Mouse (Mus musculus) hindbrain, embryonic 14.5 days (tissue): Measurements from ENCODE around the gene Magt1. TPM values are rescaled to one million over a fixed set of nuclear protein-coding genes. Genes with fewer than 3 reads are reported as not detected.
"Not testable (repeated sequence)": the region's sequence is repeated elsewhere in the genome, so short reads cannot be mapped to it uniquely, and the experiment has no call there.

Experiments
- ATAC-seq: fragments of 200-750 bp; cut with Nextera tagmentation; 2 replicates; pipeline ENCODE4 v1.8.0; 2017; ENCODE audit warnings: moderate number of reproducible peaks, mild to moderate bottlenecking, moderate TSS enrichment, moderate library complexity; ENCODE audit not compliant: low FRiP score
- DNase-seq: peaks from one replicate; pipeline ENCODE4 v3.0.0-alpha.2; 2015; ENCODE audit warnings: low spot score
- H3K27ac ChIP-seq: fragments of 300-500 bp; sonication (generic); 2 replicates; pipeline ENCODE4 v1.5.1; 2014; ENCODE audit warnings: mild to moderate bottlenecking, moderate library complexity
- H3K27me3 ChIP-seq: fragments of 300-500 bp; sonication (generic); 2 replicates; pipeline ENCODE4 v1.6.1; 2014; ENCODE audit warnings: mild to moderate bottlenecking, low read length, mixed read lengths; ENCODE audit not compliant: control insufficient read depth, insufficient read depth
- H3K36me3 ChIP-seq: fragments of 300-500 bp; sonication (generic); replicated peaks from 2 replicates; pipeline ENCODE4 v1.6.1; 2014; ENCODE audit not compliant: control insufficient read depth, insufficient read depth
- H3K4me1 ChIP-seq: fragments of 300-500 bp; sonication (generic); replicated peaks from 2 replicates; pipeline ENCODE4 v1.6.1; 2014; ENCODE audit warnings: antibody characterized with exemption, low read length, mixed read lengths; ENCODE audit not compliant: control insufficient read depth, insufficient read depth
- H3K4me2 ChIP-seq: fragments of 300-500 bp; sonication (generic); replicated peaks from 2 replicates; pipeline ENCODE4 v1.6.1; 2014; ENCODE audit warnings: mild to moderate bottlenecking, moderate library complexity
- H3K4me3 ChIP-seq: fragments of 300-500 bp; sonication (generic); replicated peaks from 2 replicates; pipeline ENCODE4 v1.5.1; 2014; ENCODE audit warnings: mild to moderate bottlenecking, low read length
- H3K9ac ChIP-seq: fragments of 300-500 bp; sonication (generic); 2 replicates; pipeline ENCODE4 v1.6.1; 2014
- H3K9me3 ChIP-seq: fragments of 300-500 bp; sonication (generic); 2 replicates; pipeline ENCODE4 v1.6.1; 2016; ENCODE audit warnings: low read length; ENCODE audit not compliant: control insufficient read depth
- WGBS: fragments of 180-500 bp; shearing (Covaris S2); extraction: QIAGEN DNeasy Blood & Tissue Kit; methylation state at CpG from one replicate; pipeline ENCODE4 v1.1.7; 2014; 5-methylcytosine and 5-hydroxymethylcytosine counted together
- polyA plus RNA-seq: library from polyadenylated mRNA; unstranded; fragments of >200 nt; fragmentation: Nextera tagmentation; extraction: Ambion mirVana; gene quantifications from 2 replicates; pipeline ENCODE4 v1.2.1, GENCODE M21; 2014

Magt1 gene
- polyA plus RNA-seq, 1 experiment from 2014 or later: 22.8 TPM

DNA sequence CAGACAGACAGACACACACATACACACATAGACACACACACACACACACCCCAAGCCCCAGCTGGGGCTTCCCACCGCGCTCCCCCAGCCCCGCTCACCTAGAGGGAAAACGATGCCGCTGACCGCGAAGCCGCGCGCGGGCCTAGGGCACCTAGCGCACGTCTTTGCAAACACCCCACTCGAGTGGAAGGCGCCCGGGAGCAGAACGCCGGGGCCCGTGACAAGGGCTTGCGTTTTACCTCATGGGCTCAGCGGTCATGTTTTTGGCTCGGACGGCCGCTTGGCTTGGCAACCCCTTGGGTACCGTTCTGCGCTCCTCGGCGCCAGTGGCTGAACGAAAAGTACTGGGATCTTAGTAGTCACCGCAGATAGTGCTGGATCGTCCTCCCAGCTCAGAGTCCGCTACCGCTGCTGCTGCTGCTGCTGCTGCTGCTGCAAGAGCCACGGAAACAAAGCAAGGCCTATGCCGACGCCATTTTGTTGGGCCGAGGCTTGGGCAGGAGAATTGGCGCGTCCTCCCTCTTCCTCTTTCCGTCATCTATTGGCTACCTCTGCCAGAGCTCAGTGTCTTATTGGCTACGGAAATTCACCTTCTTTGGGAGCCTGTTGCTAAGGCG lies 82.7 kb downstream of the Magt1 start, which contains the start of gene Atrx:
Atrx (minus strand) TSS at position 543 of the 617 bp plus-strand sequence.
- WGBS: 23% methylated on average over 35 of the region's 42 CpGs
- peak; percentile 94 for ATAC-seq
- DNase-seq: peak; percentile 81
- no peaks in the 10 kb centered on the region for H3K9me3 ChIP-seq
- no peaks in the 10 kb centered on the region; the same call in 1 of the 2 replicates for H3K36me3 ChIP-seq
- H3K27ac ChIP-seq: peak within 1 kb of the TSS; percentile 97
- H3K4me2 ChIP-seq: peak within 1 kb of the TSS; percentile 59
- H3K4me3 ChIP-seq: peak within 1 kb of the TSS; percentile 74
- peaks cover 6% of the 10 kb centered on the region; the same call in 1 of the 2 replicates for H3K4me1 ChIP-seq
- peak within 1 kb of the TSS; percentile 96 for H3K9ac ChIP-seq
- H3K27me3 ChIP-seq: no peaks in the 10 kb centered on the region

DNA sequence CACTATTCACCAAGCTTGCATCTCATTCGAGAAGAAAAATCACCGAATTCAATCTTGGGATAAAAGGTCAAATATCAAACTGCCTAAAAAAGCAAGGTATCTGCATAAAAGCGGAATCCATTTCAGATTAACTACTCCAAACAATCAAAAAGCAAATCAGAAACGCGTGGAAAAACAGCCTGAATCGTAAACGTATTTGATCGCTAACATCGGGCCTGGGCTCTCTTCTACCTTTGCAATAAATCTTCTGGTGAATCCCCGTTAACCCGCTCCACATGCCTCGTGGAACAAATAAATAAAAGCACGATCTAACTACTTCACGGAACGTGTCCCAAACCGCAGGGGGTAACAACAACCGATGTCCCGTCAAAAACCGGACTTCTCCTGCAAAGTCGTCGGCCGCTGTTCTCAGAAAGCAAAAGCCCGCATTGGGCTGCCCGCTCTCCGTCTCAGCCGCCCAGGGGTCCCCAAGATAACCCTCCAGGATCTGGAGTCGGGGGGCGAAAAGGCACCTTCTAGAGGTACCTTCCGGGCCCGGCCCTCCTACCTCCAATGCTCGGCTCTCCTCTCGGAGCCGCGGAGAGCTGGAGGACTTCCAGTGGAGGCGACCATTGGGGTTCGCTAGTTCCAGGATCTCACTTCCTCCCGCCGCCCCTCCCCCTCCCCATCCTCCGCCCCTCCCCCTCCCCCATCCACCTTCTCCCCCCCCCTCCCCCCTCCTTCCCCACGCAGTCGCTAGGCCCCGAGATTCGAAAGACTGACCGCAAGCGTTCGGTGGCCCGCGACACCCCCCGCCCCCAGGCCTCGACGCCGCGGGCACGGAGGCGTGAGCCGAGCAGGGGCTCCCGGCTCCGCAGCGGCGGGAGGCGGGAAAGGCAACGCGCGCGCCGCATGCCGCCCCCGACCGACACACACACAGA lies 83.5 kb downstream of the Magt1 start:
- H3K4me3 ChIP-seq: peak overlapping the region; percentile 74
- DNase-seq: no peak
- peak overlapping the region; percentile 97 for H3K27ac ChIP-seq
- H3K4me1 ChIP-seq: peaks cover 6% of the 10 kb centered on the region; the same call in 1 of the 2 replicates
- H3K9me3 ChIP-seq: no peaks in the 10 kb centered on the region
- peak; percentile 61; the same call in 1 of the 2 replicates for ATAC-seq
- H3K9ac ChIP-seq: peak overlapping the region; percentile 96
- H3K27me3 ChIP-seq: no peaks in the 10 kb centered on the region
- H3K4me2 ChIP-seq: peak overlapping the region; percentile 59
- WGBS: 20% methylated on average over 46 of the region's 69 CpGs
- H3K36me3 ChIP-seq: no peaks in the 10 kb centered on the region; the same call in 1 of the 2 replicates

DNA sequence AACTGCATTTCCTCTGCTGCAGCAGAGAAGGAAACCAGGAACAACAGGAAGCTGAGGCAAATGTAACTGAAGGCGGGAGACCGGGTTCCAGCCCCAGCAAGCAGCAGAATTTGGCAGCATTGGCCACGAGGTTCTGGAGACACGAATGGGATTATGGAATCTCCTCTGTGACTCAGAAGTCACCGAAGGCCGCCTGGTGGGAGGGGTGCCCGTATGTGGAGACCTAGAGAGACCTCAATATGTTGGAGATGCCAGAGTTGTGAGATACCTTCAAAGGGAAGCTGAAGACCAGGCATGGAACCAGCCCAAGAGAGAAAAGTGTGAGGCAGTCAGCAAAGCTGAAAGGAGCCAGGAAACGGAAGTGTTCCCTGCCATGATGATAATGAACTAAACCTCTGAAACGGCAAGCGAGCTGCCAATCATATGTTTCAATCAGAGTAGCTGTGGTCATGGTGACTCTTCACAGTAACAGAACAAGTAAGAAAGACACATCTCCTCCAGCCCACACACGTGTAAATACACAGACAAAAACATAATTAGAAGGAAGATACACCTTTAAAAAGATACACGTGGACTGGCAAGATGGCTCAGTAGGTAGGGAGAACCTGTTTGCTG lies 85.5 kb downstream of the Magt1 start:
- Histone ChIP-seq H3K27me3 (no peaks in the 10 kb centered on the region), H3K4me2 (peak overlapping the region; percentile 59), H3K27ac (no peak overlapping the region), H3K4me1 (peaks cover 6% of the 10 kb centered on the region; the same call in 1 of the 2 replicates), H3K36me3 (no peaks in the 10 kb centered on the region; the same call in 1 of the 2 replicates), H3K9me3 (no peaks in the 10 kb centered on the region), H3K4me3 (0 out of 2 replicates have a peak overlapping the region, but pooled peaks have one; percentile 74), H3K9ac (no peak overlapping the region)
- DNase-seq (no peak), ATAC-seq (no peak)
- WGBS: 71% methylated on average over 12 of the region's 12 CpGs

DNA sequence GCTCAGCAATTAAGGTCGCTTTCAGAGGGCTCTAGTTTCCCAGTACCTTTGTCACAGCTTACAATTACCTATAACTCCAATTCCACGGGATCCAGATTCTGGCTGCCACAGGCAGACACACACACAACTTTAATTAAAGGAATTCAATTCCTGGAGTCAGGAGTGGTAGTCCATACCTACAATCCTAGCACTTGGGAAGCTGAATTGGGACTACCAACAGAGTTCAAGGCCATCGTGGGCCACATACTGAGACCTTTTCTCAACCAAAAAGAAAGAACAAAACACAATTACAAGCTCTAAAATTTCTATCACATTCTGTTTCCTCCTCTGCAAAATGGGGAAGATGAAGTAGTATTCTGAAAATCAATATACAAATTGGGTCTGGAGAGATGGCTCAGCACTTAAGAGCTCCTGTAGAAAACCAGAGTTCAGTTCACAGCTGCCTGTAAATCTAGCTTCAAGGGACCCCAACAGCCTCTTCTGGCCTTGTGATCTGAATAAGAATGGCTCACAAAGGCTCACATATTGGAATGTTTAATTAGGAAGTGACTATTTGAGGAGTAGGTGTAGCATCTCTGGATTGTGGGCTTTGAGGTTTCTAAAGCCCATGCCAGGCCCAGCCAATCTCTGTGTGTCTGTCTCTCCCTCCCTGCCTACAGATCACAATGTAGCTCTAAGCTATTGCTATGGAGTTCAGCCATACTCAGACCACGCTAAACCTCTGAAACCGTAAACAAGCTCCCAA lies 87.2 kb downstream of the Magt1 start:
- no peak overlapping the region for H3K27ac ChIP-seq
- ATAC-seq: no peak
- no peaks in the 10 kb centered on the region for H3K9me3 ChIP-seq
- H3K4me3 ChIP-seq: no peak overlapping the region
- H3K36me3 ChIP-seq: no peaks in the 10 kb centered on the region; the same call in 1 of the 2 replicates
- no peak for DNase-seq
- H3K4me2 ChIP-seq: no peak overlapping the region
- H3K27me3 ChIP-seq: no peaks in the 10 kb centered on the region
- H3K9ac ChIP-seq: no peak overlapping the region
- 92% methylated on average over 5 of the region's 5 CpGs for WGBS
- H3K4me1 ChIP-seq: peaks cover 6% of the 10 kb centered on the region; the same call in 1 of the 2 replicates

DNA sequence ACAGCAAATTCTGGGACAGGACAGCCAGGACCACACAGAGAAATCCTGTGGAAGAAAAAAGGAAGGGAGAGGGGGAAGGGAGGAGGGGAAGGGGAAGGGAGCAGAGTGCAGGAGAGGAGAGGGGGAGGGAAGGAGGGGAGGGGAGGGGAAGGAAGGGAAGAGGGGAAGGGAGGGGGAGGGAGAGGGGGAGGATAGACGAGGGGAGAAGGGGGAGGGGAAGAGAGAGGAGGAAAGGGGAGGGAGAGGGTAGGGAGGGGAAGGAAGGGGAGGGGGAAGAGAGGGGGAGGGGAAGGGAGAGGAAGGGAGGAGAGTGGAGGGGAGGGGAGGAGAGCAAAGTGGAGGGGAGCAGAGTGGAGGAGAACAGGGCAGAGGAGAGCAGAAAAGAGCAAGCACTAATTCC lies 87.8 kb downstream of the Magt1 start:
- Histone ChIP-seq H3K9me3 (no peaks in the 10 kb centered on the region), H3K4me2 (no peak overlapping the region), H3K9ac (no peak overlapping the region), H3K36me3 (no peaks in the 10 kb centered on the region; the same call in 1 of the 2 replicates), H3K27me3 (no peaks in the 10 kb centered on the region), H3K27ac (no peak overlapping the region), H3K4me3 (no peak overlapping the region), H3K4me1 (peaks cover 6% of the 10 kb centered on the region; the same call in 1 of the 2 replicates)
- no peak for ATAC-seq
- DNase-seq: no peak
- 67% methylated on average over 1 of the region's 1 CpGs for WGBS

DNA sequence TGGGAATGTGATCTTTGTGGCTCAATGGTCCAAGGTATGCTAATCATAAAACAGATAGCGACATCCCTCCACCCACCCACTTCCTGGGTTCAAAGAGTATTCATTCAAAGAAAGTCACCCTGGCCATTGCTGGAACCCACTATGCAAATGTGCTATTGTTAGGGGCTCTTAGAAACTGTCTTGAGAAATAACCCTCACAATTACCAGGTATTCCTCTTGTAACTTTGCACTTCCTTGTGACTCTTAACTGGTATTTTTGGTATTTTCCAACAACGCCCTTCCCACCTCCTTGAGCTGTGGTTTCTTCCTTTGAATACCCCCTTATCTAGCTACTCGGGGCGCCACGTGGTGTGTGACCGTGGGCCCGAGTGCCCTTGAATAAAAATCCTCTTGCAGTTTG lies 88.7 kb downstream of the Magt1 start:
- H3K9ac ChIP-seq, DNase-seq, H3K4me3 ChIP-seq, H3K4me2 ChIP-seq, H3K36me3 ChIP-seq, H3K27ac ChIP-seq, H3K4me1 ChIP-seq, H3K9me3 ChIP-seq, H3K27me3 ChIP-seq, ATAC-seq: not testable (repeated sequence)
- 89% methylated on average over 7 of the region's 7 CpGs for WGBS

DNA sequence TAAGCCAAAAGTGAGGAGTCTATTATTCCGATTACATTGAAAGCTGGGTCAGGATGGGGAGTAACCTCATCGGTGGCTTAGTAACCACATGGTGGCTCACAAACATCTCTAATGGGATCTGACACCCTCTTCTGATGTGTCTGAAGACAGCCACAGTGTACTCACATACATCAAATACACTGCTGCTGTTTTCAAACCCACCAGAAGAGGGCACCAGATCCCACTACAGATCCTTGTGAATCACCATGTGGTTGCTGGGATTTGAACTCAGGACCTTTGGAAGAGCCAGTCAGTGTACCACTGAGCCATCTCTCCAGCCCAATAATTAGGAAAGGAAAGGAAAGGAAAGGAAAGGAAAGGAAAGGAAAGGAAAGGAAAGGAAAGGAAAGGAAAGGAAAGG lies 90.3 kb downstream of the Magt1 start:
- WGBS: 91% methylated on average over 2 of the region's 2 CpGs
- no peak for DNase-seq
- Histone ChIP-seq H3K4me1 (no peaks in the 10 kb centered on the region; the same call in 1 of the 2 replicates), H3K4me2 (no peak overlapping the region), H3K27me3 (no peaks in the 10 kb centered on the region), H3K27ac (no peak overlapping the region), H3K9ac (no peak overlapping the region), H3K9me3 (no peaks in the 10 kb centered on the region), H3K36me3 (no peaks in the 10 kb centered on the region; the same call in 1 of the 2 replicates), H3K4me3 (no peak overlapping the region)
- ATAC-seq: no peak
